ENCODE assay signal across 9 mouse cellular contexts in the genomic region with DNA sequence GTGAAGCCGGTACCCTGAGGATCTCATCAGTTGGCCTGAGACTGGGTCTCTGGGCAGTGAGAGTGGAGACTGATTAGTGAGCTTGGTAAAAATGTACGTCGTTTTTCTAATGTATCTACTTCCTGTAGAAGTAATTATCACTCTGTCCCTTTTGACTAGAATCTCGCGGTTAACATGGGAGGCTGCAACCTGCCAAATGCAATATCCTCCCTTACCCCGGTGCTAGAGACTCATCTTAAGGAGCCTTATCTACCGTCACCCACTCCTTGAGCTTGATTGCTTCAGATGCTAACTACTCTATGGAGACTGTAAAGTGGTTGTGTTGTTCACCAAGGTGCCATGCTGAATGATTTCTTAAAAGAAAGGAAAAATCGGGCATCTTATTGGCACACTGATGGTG. TPM values are rescaled to one million over a fixed set of nuclear protein-coding genes. Genes with fewer than 3 reads are reported as not detected.
DNase-seq lines count a peak whose midpoint lies in the region; ATAC-seq and TF ChIP-seq lines count a peak whose summit lies in the region.
"Had no signal": no experiment of that assay in that cellular context is flagged by ENCODE, and none has a peak within 500 bp of the region (broad histone marks: within the 10 kb centered on the region; RNA-seq: fewer than 3 reads in every experiment).

No protein-coding gene starts in this region.

- peak overlapping the region; percentile 80 for H3K4me3 ChIP-seq in heart, embryonic 12.5 days
- H3K4me3 ChIP-seq in C2C12 (ENCODE audit: insufficient read depth, poor library complexity, severe bottlenecking): peak overlapping the region; percentile 15
- H3K4me3 ChIP-seq in forebrain, embryonic 12.5 days (replicated peaks): 0 out of 2 replicates have a peak overlapping the region, but pooled peaks have one; percentile 4
- H3K4me3 ChIP-seq in liver, embryonic 15.5 days (replicated peaks): 0 out of 2 replicates have a peak overlapping the region, but pooled peaks have one; percentile 69

- H3K9ac ChIP-seq in heart, embryonic 12.5 days: peak overlapping the region; percentile 57
- no peak overlapping the region for H3K9ac ChIP-seq in forebrain, embryonic 12.5 days
- no peak overlapping the region for H3K9ac ChIP-seq in liver, embryonic 15.5 days

- H3ac ChIP-seq in C2C12 (ENCODE audit: control insufficient read depth, insufficient read length, low read depth): no peak overlapping the region

- H3K79me3 ChIP-seq in C2C12 (ENCODE audit: low read depth): peaks cover 57% of the 10 kb centered on the region

- ATAC-seq in heart, embryonic 12.5 days (ENCODE audit: insufficient number of reproducible peaks, low FRiP score): no peak
- no peak for ATAC-seq in forebrain, embryonic 12.5 days (ENCODE audit: low FRiP score)
- ATAC-seq in liver, embryonic 15.5 days (ENCODE audit: insufficient read depth): no peak
- ATAC-seq in granulocyte monocyte progenitor cell, adult 5-6 weeks (replicated peaks; ENCODE audit: poor library complexity, severe bottlenecking): no peak

- H3K36me3 ChIP-seq in heart, embryonic 12.5 days: 0 out of 2 replicates have a peak, but pooled peaks cover 2% of the 10 kb centered on the region
- H3K36me3 ChIP-seq in C2C12 (ENCODE audit: control insufficient read depth, insufficient read depth): peaks cover 41% of the 10 kb centered on the region
- no peaks in the 10 kb centered on the region for H3K36me3 ChIP-seq in forebrain, embryonic 12.5 days (replicated peaks)
- H3K36me3 ChIP-seq in liver, embryonic 15.5 days (replicated peaks): no peaks in the 10 kb centered on the region

- TF ChIP-seq CTCF in C2C12 (IDR thresholded peaks at IDR 0.05; ENCODE audit: control insufficient read depth, insufficient read depth, insufficient read length): no peak

- peaks cover 12% of the 10 kb centered on the region for H3K4me1 ChIP-seq in heart, embryonic 12.5 days (replicated peaks)
- peaks cover 18% of the 10 kb centered on the region for H3K4me1 ChIP-seq in forebrain, embryonic 12.5 days
- H3K4me1 ChIP-seq in liver, embryonic 15.5 days (replicated peaks): peaks cover 24% of the 10 kb centered on the region

- H3K27me3 ChIP-seq in heart, embryonic 12.5 days (replicated peaks): no peaks in the 10 kb centered on the region
- H3K27me3 ChIP-seq in C2C12 (ENCODE audit: control insufficient read depth, insufficient read depth, insufficient read length): no peaks in the 10 kb centered on the region
- peaks cover 28% of the 10 kb centered on the region for H3K27me3 ChIP-seq in forebrain, embryonic 12.5 days
- H3K27me3 ChIP-seq in liver, embryonic 15.5 days: peaks cover 42% of the 10 kb centered on the region

- peak overlapping the region; percentile 96 for H3K4me2 ChIP-seq in heart, embryonic 12.5 days
- peak overlapping the region; percentile 100 for H3K4me2 ChIP-seq in forebrain, embryonic 12.5 days
- H3K4me2 ChIP-seq in liver, embryonic 15.5 days: no peak overlapping the region

- no peaks in the 10 kb centered on the region for H3K9me3 ChIP-seq in heart, embryonic 12.5 days (replicated peaks)
- H3K9me3 ChIP-seq in forebrain, embryonic 12.5 days: no peaks in the 10 kb centered on the region
- H3K9me3 ChIP-seq in liver, embryonic 15.5 days (replicated peaks): no peaks in the 10 kb centered on the region

- DNase-seq in heart, adult 8-10 months (ENCODE audit: low spot score): no peak
- DNase-seq in cerebellum, adult 8-10 months: no peak
- no peak for DNase-seq in layer of hippocampus, postnatal 10 days (ENCODE audit: low spot score in 2 of 2)
- DNase-seq: kidney, adult 11 months had no signal

- peaks cover 68% of the 10 kb centered on the region for H3K79me2 ChIP-seq in C2C12 (ENCODE audit: control insufficient read depth, insufficient read depth)

- WGBS in heart, embryonic 12.5 days: 17% methylated on average over 8 of the region's 8 CpGs
- 42% methylated on average over 8 of the region's 8 CpGs for WGBS in forebrain, embryonic 12.5 days
- WGBS in liver, embryonic 15.5 days (ENCODE audit: insufficient replicate concordance): 16% methylated on average over 8 of the region's 8 CpGs

- H3K27ac ChIP-seq in heart, embryonic 12.5 days (ENCODE audit: poor library complexity, severe bottlenecking): no peak overlapping the region
- H3K27ac ChIP-seq in forebrain, embryonic 12.5 days: no peak overlapping the region
- H3K27ac ChIP-seq in liver, embryonic 15.5 days (replicated peaks): no peak overlapping the region

TF ChIP-seq in C2C12, 6 proteins besides CTCF, POLR2A, EP300 and RAD21:
- TF ChIP-seq MAX (IDR thresholded peaks at IDR 0.05) (no peak), FOSL1 (IDR thresholded peaks at IDR 0.05; ENCODE audit: insufficient read depth, low read length, poor library complexity, severe bottlenecking) (no peak), USF1 (IDR thresholded peaks at IDR 0.05; ENCODE audit: low read depth) (no peak), MYOG (IDR thresholded peaks at IDR 0.05; ENCODE audit: control insufficient read depth, extremely low read depth, insufficient read length) (no peak), MYOD1 (IDR thresholded peaks at IDR 0.05; ENCODE audit: control insufficient read depth, insufficient read length, low read depth) (no peak), CEBPB (IDR thresholded peaks at IDR 0.05; ENCODE audit: low read depth) (no peak)

RNA-seq across cellular contexts. Expression of gene Apoh, which starts 1.4 kb away (rescaled TPM):
- 0.21 and 0.24 TPM in 2 replicates for polyA plus RNA-seq in heart, embryonic 12.5 days (2016; fragmentation: Nextera tagmentation; extraction: Ambion mirVana)
- total RNA-seq in heart, adult 8-10 months (2022): not detected
- polyA plus RNA-seq in C2C12 (2012; fragmentation: generic; extraction: Trizol): 0.06 TPM
- polyA plus RNA-seq in forebrain, embryonic 12.5 days (2016; fragmentation: Nextera tagmentation; extraction: Ambion mirVana): not detected in 2 replicates
- 589 and 735 TPM in 2 replicates for polyA plus RNA-seq in liver, embryonic 15.5 days (2015; fragmentation: Nextera tagmentation; extraction: Ambion mirVana)
- total RNA-seq in granulocyte monocyte progenitor cell, adult 5-6 weeks (2014; fragmentation: Nextera tagmentation): not detected in 2 replicates
- total RNA-seq in granulocyte monocyte progenitor cell, adult 5-6 weeks (2017): not detected in 2 replicates
- under 1 TPM in 1 of 2 experiments, not detected in 1; 0.58 TPM for total RNA-seq in layer of hippocampus, postnatal 10 days (2021)

RNA-seq across cellular contexts. Expression of gene Prkca, which starts 1.9 kb away (rescaled TPM):
- polyA plus RNA-seq in heart, embryonic 12.5 days (2016; fragmentation: Nextera tagmentation; extraction: Ambion mirVana): 17.0 and 18.8 TPM in 2 replicates
- 10 to 100 TPM; 28.2 to 38.1 (median 33.4) TPM for total RNA-seq in heart, adult 8-10 months (2022)
- 18.1 TPM for polyA plus RNA-seq in C2C12 (2012; fragmentation: generic; extraction: Trizol)
- 3.3 and 4.6 TPM in 2 replicates for polyA plus RNA-seq in forebrain, embryonic 12.5 days (2016; fragmentation: Nextera tagmentation; extraction: Ambion mirVana)
- 2.5 and 2.6 TPM in 2 replicates for polyA plus RNA-seq in liver, embryonic 15.5 days (2015; fragmentation: Nextera tagmentation; extraction: Ambion mirVana)
- total RNA-seq in granulocyte monocyte progenitor cell, adult 5-6 weeks (2014; fragmentation: Nextera tagmentation): 6.1 and 9.9 TPM in 2 replicates
- total RNA-seq in granulocyte monocyte progenitor cell, adult 5-6 weeks (2017): 2.2 and 4.0 TPM in 2 replicates
- 100 to 1,000 TPM; 134 to 136 TPM for total RNA-seq in layer of hippocampus, postnatal 10 days (2021)

Comparison
In these comparisons a context has a peak if more than half of its experiments do, and no peak if none do; other contexts are left out.
1. H3K4me3 ChIP-seq: peak in every context shown above with its lines; median percentile 80 in heart, embryonic 12.5 days; 69 in liver, embryonic 15.5 days; 15 in C2C12; 4 in forebrain, embryonic 12.5 days.
2. RNA of gene Apoh, which starts 1.4 kb away (polyA plus RNA-seq): 589 to 735 TPM in liver, embryonic 15.5 days; 0.21 to 0.24 TPM in heart, embryonic 12.5 days, not detected in forebrain, embryonic 12.5 days and 0.06 TPM in C2C12 (single experiment); every median in the first group is over 100 times any median in the second.